Mouse (Mus musculus): Measurements from ENCODE around the gene Podxl. TPM values are rescaled to one million over a fixed set of nuclear protein-coding genes. Genes with fewer than 3 reads are reported as not detected.

The Podxl gene
- polyA plus RNA-seq, 1 experiment: 141 TPM

- H3K9me3 ChIP-seq (replicated peaks; ENCODE audit: control insufficient read depth, insufficient read depth, low read length, poor library complexity, severe bottlenecking): no peaks in the 10 kb centered on the region
- no peak for TF ChIP-seq EP300 (IDR thresholded peaks at IDR 0.05; ENCODE audit: insufficient read depth, low read depth, low read length)
- TF ChIP-seq CTCF (IDR thresholded peaks at IDR 0.05; ENCODE audit: low read depth, low read length): no peak
- no peak for TF ChIP-seq POLR2A (IDR thresholded peaks at IDR 0.05; ENCODE audit: insufficient read depth, low read length)
Measured at GRCm38 (mm10) chr6:31576151-31576550, 12.4 kb upstream of the Podxl start.

GRCm38 (mm10) chr6:31575063-31575462 lies 11.3 kb upstream of the Podxl start:
- no peaks in the 10 kb centered on the region for H3K36me3 ChIP-seq (ENCODE audit: control insufficient read depth, insufficient read depth, low read length, poor library complexity, severe bottlenecking)
- no peak overlapping the region for H3K27ac ChIP-seq (ENCODE audit: insufficient read depth, low read length)
- H3K4me3 ChIP-seq (ENCODE audit: low read depth, low read length): no peak overlapping the region
- no peak overlapping the region for H3K9ac ChIP-seq (ENCODE audit: low read depth, poor library complexity, severe bottlenecking)
- no peaks in the 10 kb centered on the region for H3K4me1 ChIP-seq (ENCODE audit: control insufficient read depth, insufficient read depth, low read length)
- TF ChIP-seq EP300 (IDR thresholded peaks at IDR 0.05; ENCODE audit: insufficient read depth, low read depth, low read length) (no peak), POLR2A (IDR thresholded peaks at IDR 0.05; ENCODE audit: insufficient read depth, low read length) (no peak), CTCF (IDR thresholded peaks at IDR 0.05; ENCODE audit: low read depth, low read length) (no peak)
- no peaks in the 10 kb centered on the region for H3K9me3 ChIP-seq (replicated peaks; ENCODE audit: control insufficient read depth, insufficient read depth, low read length, poor library complexity, severe bottlenecking)
- H3K27me3 ChIP-seq (ENCODE audit: control insufficient read depth, insufficient read depth, low read length, poor library complexity, severe bottlenecking): no peaks in the 10 kb centered on the region

More at GRCm38 (mm10) chr6:31576151-31576550, 12.4 kb upstream of the Podxl start:
- no peaks in the 10 kb centered on the region for H3K36me3 ChIP-seq (ENCODE audit: control insufficient read depth, insufficient read depth, low read length, poor library complexity, severe bottlenecking)
- H3K27ac ChIP-seq (ENCODE audit: insufficient read depth, low read length): no peak overlapping the region
- no peak overlapping the region for H3K4me3 ChIP-seq (ENCODE audit: low read depth, low read length)
- no peak overlapping the region for H3K9ac ChIP-seq (ENCODE audit: low read depth, poor library complexity, severe bottlenecking)
- no peaks in the 10 kb centered on the region for H3K4me1 ChIP-seq (ENCODE audit: control insufficient read depth, insufficient read depth, low read length)
- no peaks in the 10 kb centered on the region for H3K27me3 ChIP-seq (ENCODE audit: control insufficient read depth, insufficient read depth, low read length, poor library complexity, severe bottlenecking)

- Histone ChIP-seq H3K4me1 (ENCODE audit: control insufficient read depth, insufficient read depth, low read length) (no peaks in the 10 kb centered on the region), H3K9ac (ENCODE audit: low read depth, poor library complexity, severe bottlenecking) (no peak overlapping the region), H3K36me3 (ENCODE audit: control insufficient read depth, insufficient read depth, low read length, poor library complexity, severe bottlenecking) (no peaks in the 10 kb centered on the region), H3K4me3 (ENCODE audit: low read depth, low read length) (no peak overlapping the region), H3K9me3 (replicated peaks; ENCODE audit: control insufficient read depth, insufficient read depth, low read length, poor library complexity, severe bottlenecking) (no peaks in the 10 kb centered on the region), H3K27me3 (ENCODE audit: control insufficient read depth, insufficient read depth, low read length, poor library complexity, severe bottlenecking) (no peaks in the 10 kb centered on the region; the same call in 1 of the 2 replicates), H3K27ac (ENCODE audit: insufficient read depth, low read length) (no peak overlapping the region)
- TF ChIP-seq CTCF (IDR thresholded peaks at IDR 0.05; ENCODE audit: low read depth, low read length): no peak
- no peak for TF ChIP-seq EP300 (IDR thresholded peaks at IDR 0.05; ENCODE audit: insufficient read depth, low read depth, low read length)
- no peak for TF ChIP-seq POLR2A (IDR thresholded peaks at IDR 0.05; ENCODE audit: insufficient read depth, low read length)
Measured at GRCm38 (mm10) chr6:31571459-31571858, 7.7 kb upstream of the Podxl start.

GRCm38 (mm10) chr6:31568070-31568595 lies 4.4 kb upstream of the Podxl start:
- H3K27ac ChIP-seq (ENCODE audit: insufficient read depth, low read length): no peak overlapping the region
- no peak overlapping the region for H3K4me3 ChIP-seq (ENCODE audit: low read depth, low read length)
- H3K9ac ChIP-seq (ENCODE audit: low read depth, poor library complexity, severe bottlenecking): no peak overlapping the region
- TF ChIP-seq EP300 (IDR thresholded peaks at IDR 0.05; ENCODE audit: insufficient read depth, low read depth, low read length) (peak; percentile 59; the same call in 1 of the 2 replicates), CTCF (IDR thresholded peaks at IDR 0.05; ENCODE audit: low read depth, low read length) (no peak)
- H3K4me1 ChIP-seq (ENCODE audit: control insufficient read depth, insufficient read depth, low read length): no peaks in the 10 kb centered on the region
- H3K9me3 ChIP-seq (replicated peaks; ENCODE audit: control insufficient read depth, insufficient read depth, low read length, poor library complexity, severe bottlenecking): no peaks in the 10 kb centered on the region
- no peaks in the 10 kb centered on the region for H3K36me3 ChIP-seq (ENCODE audit: control insufficient read depth, insufficient read depth, low read length, poor library complexity, severe bottlenecking)
- H3K27me3 ChIP-seq (ENCODE audit: control insufficient read depth, insufficient read depth, low read length, poor library complexity, severe bottlenecking): peaks cover 5% of the 10 kb centered on the region

- H3K9ac ChIP-seq (ENCODE audit: low read depth, poor library complexity, severe bottlenecking): no peak overlapping the region
- no peaks in the 10 kb centered on the region for H3K36me3 ChIP-seq (ENCODE audit: control insufficient read depth, insufficient read depth, low read length, poor library complexity, severe bottlenecking)
- peaks cover 10% of the 10 kb centered on the region for H3K27me3 ChIP-seq (ENCODE audit: control insufficient read depth, insufficient read depth, low read length, poor library complexity, severe bottlenecking)
- TF ChIP-seq POLR2A (IDR thresholded peaks at IDR 0.05; ENCODE audit: insufficient read depth, low read length): no peak
- TF ChIP-seq EP300 (IDR thresholded peaks at IDR 0.05; ENCODE audit: insufficient read depth, low read depth, low read length): no peak
- TF ChIP-seq CTCF (IDR thresholded peaks at IDR 0.05; ENCODE audit: low read depth, low read length): no peak
- no peak overlapping the region for H3K27ac ChIP-seq (ENCODE audit: insufficient read depth, low read length)
- peaks cover 3% of the 10 kb centered on the region for H3K4me1 ChIP-seq (ENCODE audit: control insufficient read depth, insufficient read depth, low read length)
- no peak overlapping the region for H3K4me3 ChIP-seq (ENCODE audit: low read depth, low read length)
- H3K9me3 ChIP-seq (replicated peaks; ENCODE audit: control insufficient read depth, insufficient read depth, low read length, poor library complexity, severe bottlenecking): no peaks in the 10 kb centered on the region
Measured at GRCm38 (mm10) chr6:31567200-31567599, 3.4 kb upstream of the Podxl start.

- H3K36me3 ChIP-seq (ENCODE audit: control insufficient read depth, insufficient read depth, low read length, poor library complexity, severe bottlenecking): no peaks in the 10 kb centered on the region
- TF ChIP-seq CTCF (IDR thresholded peaks at IDR 0.05; ENCODE audit: low read depth, low read length) (no peak), POLR2A (IDR thresholded peaks at IDR 0.05; ENCODE audit: insufficient read depth, low read length) (no peak), EP300 (IDR thresholded peaks at IDR 0.05; ENCODE audit: insufficient read depth, low read depth, low read length) (no peak)
- H3K9ac ChIP-seq (ENCODE audit: low read depth, poor library complexity, severe bottlenecking): no peak overlapping the region
- peak overlapping the region; percentile 13; the same call in 1 of the 2 replicates for H3K4me3 ChIP-seq (ENCODE audit: low read depth, low read length)
- peaks cover 12% of the 10 kb centered on the region for H3K27me3 ChIP-seq (ENCODE audit: control insufficient read depth, insufficient read depth, low read length, poor library complexity, severe bottlenecking)
- H3K9me3 ChIP-seq (replicated peaks; ENCODE audit: control insufficient read depth, insufficient read depth, low read length, poor library complexity, severe bottlenecking): no peaks in the 10 kb centered on the region
- no peak overlapping the region for H3K27ac ChIP-seq (ENCODE audit: insufficient read depth, low read length)
- H3K4me1 ChIP-seq (ENCODE audit: control insufficient read depth, insufficient read depth, low read length): peaks cover 4% of the 10 kb centered on the region
Measured at GRCm38 (mm10) chr6:31564901-31565391, 1.2 kb upstream of the Podxl start.

Measured in ES-Bruce4 (cell line).